In genomic region chr1:122082481-122082880, GRCm38 (mm10) we compare ENCODE assay signal across 15 mouse cellular contexts.
"Had no signal": no experiment of that assay in that cellular context is flagged by ENCODE, and none has a peak within 500 bp of the region (broad histone marks: within the 10 kb centered on the region; RNA-seq: fewer than 3 reads in every experiment).

No protein-coding gene starts in this region.

- DNase-seq: kidney, postnatal 14 days; liver; liver, embryonic 13.5 days; liver, postnatal 0 days; lung, postnatal 14 days; thymus, adult 18-20 months; thymus, postnatal 14 days had no signal

- H3K36me3 ChIP-seq: kidney, embryonic 15.5 days; limb, embryonic 12.5 days; liver, embryonic 13.5 days; lung, embryonic 15.5 days; midbrain, embryonic 12.5 days; neural tube, embryonic 12.5 days had no signal

- ATAC-seq: liver, postnatal 0 days had no signal

- H3K9ac ChIP-seq: kidney, embryonic 15.5 days; limb, embryonic 12.5 days; liver, embryonic 13.5 days; liver, postnatal 0 days; lung, embryonic 15.5 days; midbrain, embryonic 12.5 days; neural tube, embryonic 12.5 days had no signal

- H3K4me2 ChIP-seq: kidney, embryonic 15.5 days; limb, embryonic 12.5 days; liver, embryonic 13.5 days; lung, embryonic 15.5 days; midbrain, embryonic 12.5 days; neural tube, embryonic 12.5 days had no signal

- H3K27ac ChIP-seq: kidney, embryonic 15.5 days; left cerebral cortex, adult 2 months; limb, embryonic 12.5 days; liver, embryonic 13.5 days; lung, embryonic 15.5 days; macrophage; midbrain, embryonic 12.5 days; neural tube, embryonic 12.5 days had no signal

- H3K4me3 ChIP-seq: kidney, embryonic 15.5 days; left cerebral cortex, adult 2 months; limb, embryonic 12.5 days; liver, embryonic 13.5 days; lung, embryonic 15.5 days; megakaryocyte, embryonic 14.5 days; midbrain, embryonic 12.5 days; neural tube, embryonic 12.5 days had no signal

- H3K27me3 ChIP-seq: kidney, embryonic 15.5 days; limb, embryonic 12.5 days; liver, embryonic 13.5 days; lung, embryonic 15.5 days; megakaryocyte, embryonic 14.5 days; midbrain, embryonic 12.5 days; neural tube, embryonic 12.5 days had no signal

- H3K9me3 ChIP-seq: kidney, embryonic 15.5 days; limb, embryonic 12.5 days; liver, embryonic 13.5 days; lung, embryonic 15.5 days; midbrain, embryonic 12.5 days; neural tube, embryonic 12.5 days had no signal

- H3K4me1 ChIP-seq: kidney, embryonic 15.5 days; limb, embryonic 12.5 days; liver, embryonic 13.5 days; lung, embryonic 15.5 days; megakaryocyte, embryonic 14.5 days; midbrain, embryonic 12.5 days; neural tube, embryonic 12.5 days had no signal
